Mouse (Mus musculus) kidney, postnatal 4 days (tissue): Measurements from ENCODE around the gene P2rx1.

ENCODE experiments used
- DNase-seq, 2 experiments: peaks; one replicate each; pipeline ENCODE4 v3.0.0; 2021; ENCODE audit warnings: mixed read lengths in 2 of 2

The P2rx1 gene

GRCm38 (mm10) chr11:72989044-72989443 is 9.9 kb upstream of the P2rx1 start:
- no peak for DNase-seq

- peak; percentile 33 to 58 for DNase-seq
These were observed 8.2 kb upstream of the P2rx1 start for GRCm38 (mm10) chr11:72990688-72991087.

- peak; percentile 61 to 74 for DNase-seq
These were observed 6.9 kb upstream of the P2rx1 start for GRCm38 (mm10) chr11:72991961-72992360.

GRCm38 (mm10) chr11:72996346-72996745 is 2.6 kb upstream of the P2rx1 start:
- DNase-seq, result no peak

GRCm38 (mm10) chr11:72996781-72997180 is 2.1 kb upstream of the P2rx1 start:
- no peak for DNase-seq

- DNase-seq, result no peak
These were observed 1.2 kb upstream of the P2rx1 start for GRCm38 (mm10) chr11:72997529-72998326.

GRCm38 (mm10) chr11:73001029-73001428 is 2.1 kb downstream of the P2rx1 start:
- peak; percentile 84 to 88 for DNase-seq

GRCm38 (mm10) chr11:73006377-73006776 is 7.5 kb downstream of the P2rx1 start:
- peak; percentile 59 to 75 for DNase-seq

GRCm38 (mm10) chr11:73007113-73007512 is 8.2 kb downstream of the P2rx1 start:
- no peak for DNase-seq

- peak; percentile 82 to 86 for DNase-seq
These were observed 9.0 kb downstream of the P2rx1 start for GRCm38 (mm10) chr11:73007698-73008481.

- no peak for DNase-seq
These were observed 9.9 kb downstream of the P2rx1 start for GRCm38 (mm10) chr11:73008826-73009225.

GRCm38 (mm10) chr11:73009531-73010274 is 10.8 kb downstream of the P2rx1 start:
- no peak for DNase-seq

GRCm38 (mm10) chr11:73013981-73014380 is 15.1 kb downstream of the P2rx1 start:
- DNase-seq, result no peak

GRCm38 (mm10) chr11:73014831-73015344 is 16.0 kb downstream of the P2rx1 start:
- no peak for DNase-seq

- DNase-seq, result peak; percentile 41 to 44
These were observed 16.6 kb downstream of the P2rx1 start for GRCm38 (mm10) chr11:73015391-73016102.

GRCm38 (mm10) chr11:73016103-73016420 is 17.2 kb downstream of the P2rx1 start:
- DNase-seq, result no peak

GRCm38 (mm10) chr11:73018471-73019146 is 19.7 kb downstream of the P2rx1 start, which contains the start of gene Camkk1:
TSS of gene Camkk1 (plus strand) at chr11:73019008.
- DNase-seq, result peak; percentile 90 to 94

- DNase-seq, result peak; percentile 54 to 71
These were observed 20.4 kb downstream of the P2rx1 start for GRCm38 (mm10) chr11:73019147-73019795.

- no peak for DNase-seq
These were observed 22.3 kb downstream of the P2rx1 start for GRCm38 (mm10) chr11:73020953-73021800.

- DNase-seq, result no peak
These were observed 24.2 kb downstream of the P2rx1 start for GRCm38 (mm10) chr11:73023099-73023498.
